Mouse (Mus musculus): ENCODE results near the gene Tor1aip2.

The Tor1aip2 gene

DNA sequence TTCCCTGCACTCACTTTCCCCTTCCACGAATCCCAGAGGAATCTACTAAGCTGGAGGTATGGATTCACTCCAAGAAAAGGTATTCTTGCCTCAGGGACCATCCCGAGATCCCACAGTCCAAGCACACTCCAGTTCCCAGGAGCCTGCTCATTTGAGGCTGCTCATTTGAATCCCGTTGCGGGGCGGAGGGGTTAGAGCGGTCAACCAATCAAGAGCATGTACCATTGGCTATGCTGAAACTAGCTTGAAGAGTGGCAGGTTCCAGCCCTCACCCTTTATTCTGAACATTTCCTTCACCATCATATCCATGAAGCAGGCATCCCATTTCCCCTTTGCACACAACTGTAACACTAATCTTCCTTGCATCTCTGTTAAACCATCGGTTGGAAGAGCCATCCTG, 76.9 kb downstream of the Tor1aip2 start:
- DNase-seq = no peak

DNA sequence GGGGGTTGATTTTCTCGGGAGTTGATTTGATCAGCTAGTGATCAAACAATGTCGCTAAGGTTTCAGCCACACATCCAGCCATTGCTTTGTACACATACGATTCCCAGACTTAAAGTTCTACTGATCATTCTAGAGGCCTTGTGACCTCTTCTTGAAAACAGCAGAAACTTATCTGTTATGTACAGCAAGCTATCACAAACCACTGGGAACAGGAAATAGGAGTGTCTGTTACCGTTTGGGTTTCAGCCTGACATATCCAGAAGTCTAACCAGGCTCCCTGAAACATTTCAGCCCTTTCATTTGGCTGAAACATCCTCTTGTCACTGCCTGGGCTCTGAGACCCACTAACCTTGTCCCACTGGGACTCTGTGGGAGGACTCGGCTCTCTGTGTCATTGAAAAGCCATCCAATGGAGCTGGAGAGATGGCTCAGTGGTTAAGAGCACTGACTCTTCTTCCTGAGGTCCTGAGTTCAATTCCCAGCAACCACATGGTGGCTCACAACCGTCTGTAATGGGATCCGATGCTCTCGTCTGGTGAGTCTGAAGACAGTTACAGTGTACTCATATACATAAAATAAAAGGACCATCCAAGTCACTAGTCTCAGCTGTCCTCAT, 78.8 kb downstream of the Tor1aip2 start:
- DNase-seq = no peak

DNA sequence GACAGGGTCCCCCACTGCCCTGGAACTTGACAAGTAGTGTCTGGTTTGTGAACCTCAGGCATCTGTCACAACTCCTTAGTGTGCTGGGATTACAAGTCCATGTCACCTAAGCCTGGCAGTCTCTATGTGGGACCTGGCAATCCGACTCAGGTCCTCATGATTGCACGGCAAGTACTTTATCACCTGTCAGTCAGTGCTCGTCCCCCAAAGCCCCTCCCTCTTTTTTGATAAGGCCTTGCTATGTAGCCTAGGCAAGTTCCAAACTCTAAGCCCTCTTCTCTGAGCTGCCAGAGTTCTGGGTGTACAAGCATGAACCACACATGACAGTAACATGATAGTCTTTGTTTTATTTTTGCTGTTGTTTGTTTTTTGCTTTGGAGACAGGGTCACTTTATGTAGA, 81.6 kb downstream of the Tor1aip2 start:
- no peak for DNase-seq
